Mouse (Mus musculus) stomach, embryonic 15.5 days (tissue): Measurements from ENCODE around the gene Ltbp4. TPM values are rescaled to one million over a fixed set of nuclear protein-coding genes. Genes with fewer than 3 reads are reported as not detected.

Experiments used
- ATAC-seq: fragments of 200-750 bp; cut with Nextera tagmentation; 2 replicates; pipeline ENCODE4 v1.8.0; 2017; ENCODE audit warnings: low read depth, moderate number of reproducible peaks, moderate TSS enrichment; ENCODE audit not compliant: insufficient read depth, low FRiP score
- H3K27ac ChIP-seq: fragments of 300-500 bp; sonication (generic); 2 replicates; pipeline ENCODE4 v1.5.1; 2015; ENCODE audit warnings: mild to moderate bottlenecking, inconsistent platforms
- H3K27me3 ChIP-seq: fragments of 300-500 bp; sonication (generic); replicated peaks from 2 replicates; pipeline ENCODE4 v1.6.1; 2015; ENCODE audit warnings: inconsistent platforms
- H3K36me3 ChIP-seq: fragments of 300-500 bp; sonication (generic); 2 replicates; pipeline ENCODE4 v1.6.1; 2015; ENCODE audit warnings: inconsistent platforms
- H3K4me1 ChIP-seq: fragments of 300-500 bp; sonication (generic); 2 replicates; pipeline ENCODE4 v1.6.1; 2015; ENCODE audit warnings: inconsistent platforms
- H3K4me2 ChIP-seq: fragments of 300-500 bp; sonication (generic); 2 replicates; pipeline ENCODE4 v1.6.1; 2015; ENCODE audit warnings: mild to moderate bottlenecking, inconsistent platforms
- H3K4me3 ChIP-seq: fragments of 300-500 bp; sonication (generic); replicated peaks from 2 replicates; pipeline ENCODE4 v1.5.1; 2015; ENCODE audit warnings: inconsistent platforms
- H3K9ac ChIP-seq: fragments of 300-500 bp; sonication (generic); 2 replicates; pipeline ENCODE4 v1.6.1; 2015; ENCODE audit warnings: inconsistent platforms
- H3K9me3 ChIP-seq: fragments of 300-500 bp; sonication (generic); 2 replicates; pipeline ENCODE4 v1.6.1; 2016; ENCODE audit warnings: inconsistent platforms
- WGBS: fragments of 180-500 bp; shearing (Covaris S2); methylation state at CpG from one replicate; pipeline ENCODE4 v1.1.7; 2015; 5-methylcytosine and 5-hydroxymethylcytosine counted together
- polyA plus RNA-seq: library from polyadenylated mRNA; unstranded; fragments of >200 nt; fragmentation: Nextera tagmentation; extraction: Ambion mirVana; gene quantifications from 2 replicates; pipeline ENCODE4 v1.2.1, GENCODE M21; 2015

The Ltbp4 gene
- polyA plus RNA-seq, 1 experiment from 2014 or later, result 154 TPM

DNA sequence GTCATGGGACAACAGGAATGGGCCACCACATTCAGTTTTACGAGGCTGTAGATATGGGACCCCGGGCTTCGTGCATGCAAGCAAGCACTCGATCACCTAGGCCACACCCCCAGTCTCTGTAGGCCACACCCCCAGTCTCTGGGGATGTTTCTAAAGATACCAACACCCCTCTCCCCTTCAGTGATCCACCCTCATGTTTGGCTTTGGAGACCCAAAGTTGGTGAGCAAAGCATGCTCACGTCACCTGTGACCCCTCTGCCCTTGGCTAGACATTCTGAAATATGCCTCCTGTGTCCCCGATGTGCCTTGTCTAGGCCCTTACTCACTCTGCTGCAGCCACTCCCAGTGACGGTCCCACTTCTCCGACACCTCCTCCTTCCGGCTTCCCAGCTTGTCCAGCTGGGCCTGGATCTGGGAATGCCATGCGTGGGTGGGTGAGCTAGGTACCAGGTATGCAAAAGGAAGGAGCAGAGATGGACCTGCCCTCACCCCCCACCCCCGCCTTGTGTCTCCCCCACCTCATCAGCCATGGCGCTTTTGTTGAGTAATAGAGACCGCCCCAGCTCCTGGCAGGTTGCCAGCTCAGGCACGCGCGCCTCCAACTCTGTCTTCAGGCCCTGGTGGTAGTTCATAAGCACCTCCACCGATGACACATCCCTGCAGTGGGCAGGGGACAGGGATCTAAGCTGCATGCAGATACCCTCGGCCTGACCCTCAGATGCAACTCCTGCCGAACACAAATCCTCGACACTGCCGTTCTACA, 28.8 kb upstream of the Ltbp4 start:
- Histone ChIP-seq H3K27ac (no peak overlapping the region), H3K4me3 (no peak overlapping the region), H3K27me3 (peaks cover 75% of the 10 kb centered on the region), H3K36me3 (no peaks in the 10 kb centered on the region), H3K4me1 (peaks cover 8% of the 10 kb centered on the region), H3K9ac (no peak overlapping the region), H3K9me3 (no peaks in the 10 kb centered on the region), H3K4me2 (no peak overlapping the region)
- no peak for ATAC-seq
- WGBS, result 36% methylated on average over 21 of the region's 21 CpGs

- Histone ChIP-seq H3K9ac (no peak overlapping the region), H3K27me3 (peaks cover 60% of the 10 kb centered on the region), H3K4me3 (peak overlapping the region; percentile 9; the same call in 1 of the 2 replicates), H3K4me2 (peak overlapping the region; percentile 8; the same call in 1 of the 2 replicates), H3K9me3 (no peaks in the 10 kb centered on the region), H3K27ac (no peak overlapping the region), H3K4me1 (peaks cover 12% of the 10 kb centered on the region), H3K36me3 (no peaks in the 10 kb centered on the region)
- no peak for ATAC-seq
- WGBS, result 9% methylated on average over 29 of the region's 29 CpGs
These were observed 26.9 kb upstream of the Ltbp4 start for GRCm38 (mm10) chr7:27364379-27364778.

DNA sequence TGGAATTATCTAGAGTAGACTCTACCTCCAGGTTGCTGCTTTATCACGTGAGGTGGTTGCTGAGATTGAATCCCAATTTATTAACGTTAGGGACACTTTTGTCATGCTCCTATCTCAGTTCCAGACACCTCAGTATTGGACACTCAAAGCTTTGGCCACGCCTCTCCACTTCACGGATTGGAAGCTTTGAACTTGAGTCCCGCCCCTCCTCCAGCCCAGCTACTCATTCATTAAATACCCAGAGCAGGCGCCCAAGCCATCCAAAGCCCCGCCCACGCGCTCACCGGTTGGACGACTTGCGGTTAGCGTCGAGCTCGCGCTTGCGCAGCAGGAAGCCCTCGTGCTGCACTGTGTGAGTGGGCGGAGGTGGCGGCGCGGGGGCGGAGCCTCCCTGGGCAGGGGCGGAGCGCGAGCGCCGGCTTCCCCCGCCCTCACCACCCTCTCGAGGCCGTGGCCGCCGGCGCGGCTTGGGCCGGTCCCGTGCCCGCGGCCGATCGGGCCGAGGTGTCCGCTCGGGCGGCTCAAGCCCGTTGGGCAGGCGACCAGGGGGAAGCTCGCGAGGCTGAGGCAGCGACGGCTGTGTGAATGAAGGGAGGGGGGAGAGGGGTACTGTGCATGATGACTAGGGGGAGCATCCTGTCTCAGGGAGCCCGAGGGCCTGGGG, 23.9 kb upstream of the Ltbp4 start:
- Histone ChIP-seq H3K9me3 (no peaks in the 10 kb centered on the region), H3K36me3 (no peaks in the 10 kb centered on the region), H3K4me2 (peak overlapping the region; percentile 90), H3K27ac (no peak overlapping the region), H3K9ac (peak overlapping the region; percentile 51; the same call in 1 of the 2 replicates), H3K4me3 (peak overlapping the region; percentile 48), H3K4me1 (peaks cover 14% of the 10 kb centered on the region), H3K27me3 (peaks cover 33% of the 10 kb centered on the region)
- WGBS, result under 1% methylated on average over 52 of the region's 52 CpGs
- peak; percentile 95 for ATAC-seq

- no peaks in the 10 kb centered on the region for H3K36me3 ChIP-seq
- H3K27me3 ChIP-seq, result peaks cover 26% of the 10 kb centered on the region
- WGBS, result 52% methylated on average over 6 of the region's 6 CpGs
- H3K9me3 ChIP-seq, result no peaks in the 10 kb centered on the region
- no peak overlapping the region for H3K9ac ChIP-seq
- no peak overlapping the region for H3K27ac ChIP-seq
- ATAC-seq, result no peak
- peaks cover 17% of the 10 kb centered on the region for H3K4me1 ChIP-seq
- H3K4me2 ChIP-seq, result peak overlapping the region; percentile 46
- H3K4me3 ChIP-seq, result peak overlapping the region; percentile 48; the same call in 1 of the 2 replicates
These were observed 23.3 kb upstream of the Ltbp4 start for GRCm38 (mm10) chr7:27360749-27361148.

DNA sequence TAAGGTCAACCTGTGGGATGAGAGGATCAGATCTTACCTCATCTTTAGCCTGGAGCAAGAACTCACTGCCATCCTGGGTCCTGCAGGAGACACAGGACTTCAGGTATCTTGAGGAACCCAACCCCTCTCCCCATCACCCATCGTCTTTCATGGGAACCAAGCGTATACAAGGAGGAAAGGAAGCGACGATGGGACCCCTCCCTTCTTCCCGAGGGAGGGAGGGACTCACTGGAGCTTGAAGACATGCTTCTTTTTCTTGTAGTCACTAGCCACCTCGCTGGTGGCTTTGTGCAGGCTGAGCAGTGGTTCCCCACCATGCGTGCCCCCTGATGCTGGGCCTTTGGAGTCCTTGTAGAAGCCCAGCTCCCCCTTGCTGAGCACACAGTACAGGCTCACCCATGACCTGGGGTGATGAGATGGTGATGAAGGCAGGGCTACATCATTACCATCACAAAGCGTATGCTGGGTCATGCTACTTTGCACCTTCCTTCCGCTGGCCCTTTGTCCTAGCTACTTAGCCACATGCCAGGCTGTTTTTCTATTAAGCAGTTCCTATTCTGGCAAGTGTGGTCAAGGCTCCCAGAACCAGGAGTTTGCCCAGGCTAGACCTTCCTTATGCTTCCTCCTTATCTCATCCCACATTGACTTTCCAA, 22.3 kb upstream of the Ltbp4 start:
- WGBS, result 92% methylated on average over 9 of the region's 9 CpGs

DNA sequence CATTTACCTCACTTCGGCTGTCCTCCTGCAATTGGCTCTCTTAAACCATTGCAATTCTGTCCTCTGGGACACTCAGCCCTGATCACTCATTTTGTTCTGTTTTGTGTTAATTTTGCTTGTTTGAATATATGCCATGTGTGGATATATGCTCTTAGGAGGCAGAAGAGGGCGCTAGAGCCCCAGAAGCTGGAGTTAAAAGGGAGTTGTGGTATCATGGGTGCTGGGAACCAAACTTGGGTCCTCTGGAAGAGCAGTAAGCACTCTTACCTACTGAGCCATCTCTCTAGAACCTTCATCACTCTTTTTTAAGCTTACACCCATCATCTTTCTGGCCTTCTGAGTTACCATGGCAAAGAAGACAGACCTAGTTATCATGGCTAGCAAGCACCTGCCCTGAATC, 21.7 kb upstream of the Ltbp4 start:
- H3K4me1 ChIP-seq, result peaks cover 29% of the 10 kb centered on the region
- H3K27me3 ChIP-seq, result peaks cover 11% of the 10 kb centered on the region
- no peak overlapping the region for H3K27ac ChIP-seq
- ATAC-seq, result no peak
- no peaks in the 10 kb centered on the region for H3K36me3 ChIP-seq
- no peak overlapping the region for H3K9ac ChIP-seq
- WGBS, result 61% methylated on average over 2 of the region's 2 CpGs
- no peak overlapping the region for H3K4me3 ChIP-seq
- H3K4me2 ChIP-seq, result no peak overlapping the region
- no peaks in the 10 kb centered on the region for H3K9me3 ChIP-seq

More for the DNA sequence above, 22.3 kb upstream of the Ltbp4 start:
- H3K27me3 ChIP-seq, result peaks cover 18% of the 10 kb centered on the region
- ATAC-seq, result no peak
- H3K27ac ChIP-seq, result no peak overlapping the region
- H3K9me3 ChIP-seq, result no peaks in the 10 kb centered on the region
- H3K36me3 ChIP-seq, result no peaks in the 10 kb centered on the region
- H3K4me3 ChIP-seq, result no peak overlapping the region
- H3K4me2 ChIP-seq, result no peak overlapping the region
- H3K4me1 ChIP-seq, result peaks cover 23% of the 10 kb centered on the region
- H3K9ac ChIP-seq, result no peak overlapping the region

DNA sequence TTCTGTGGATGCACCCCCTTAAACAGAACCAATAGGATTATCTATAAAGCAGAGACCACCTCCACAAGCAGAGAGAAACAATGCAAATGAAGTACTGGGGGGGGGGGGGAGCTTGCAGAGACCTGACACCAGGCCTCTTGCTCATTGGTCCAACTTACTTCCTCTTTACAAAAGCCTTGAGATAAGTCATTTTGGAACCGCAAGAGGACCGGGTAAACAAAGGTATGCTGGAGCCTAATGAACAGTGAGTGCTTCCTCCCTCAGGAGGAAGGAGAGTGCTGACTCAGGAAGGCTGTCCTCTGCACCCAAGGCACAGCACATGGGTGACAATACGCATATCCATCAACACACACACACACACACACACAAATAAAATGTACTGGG, 20.1 kb upstream of the Ltbp4 start:
- H3K4me2 ChIP-seq, result peak overlapping the region; percentile 78
- peaks cover 29% of the 10 kb centered on the region for H3K4me1 ChIP-seq
- H3K9me3 ChIP-seq, result no peaks in the 10 kb centered on the region
- peaks cover 4% of the 10 kb centered on the region; the same call in 1 of the 2 replicates for H3K27me3 ChIP-seq
- H3K4me3 ChIP-seq, result peak overlapping the region; percentile 65
- no peaks in the 10 kb centered on the region for H3K36me3 ChIP-seq
- no peak overlapping the region for H3K9ac ChIP-seq
- H3K27ac ChIP-seq, result peak overlapping the region; percentile 92
- no peak for ATAC-seq
- WGBS, result 17% methylated on average over 3 of the region's 3 CpGs

- Histone ChIP-seq H3K4me2 (peak within 1 kb of the TSS; percentile 78), H3K9ac (peak within 1 kb of the TSS; percentile 20; the same call in 1 of the 2 replicates), H3K4me1 (peaks cover 29% of the 10 kb centered on the region), H3K9me3 (no peaks in the 10 kb centered on the region), H3K4me3 (peak within 1 kb of the TSS; percentile 65), H3K27me3 (no peaks in the 10 kb centered on the region), H3K27ac (peak within 1 kb of the TSS; percentile 92), H3K36me3 (no peaks in the 10 kb centered on the region)
- WGBS, result 2% methylated on average over 27 of the region's 27 CpGs
- ATAC-seq, result no peak
These were observed 19.5 kb upstream of the Ltbp4 start, which contains the start of gene Gm20479 for GRCm38 (mm10) chr7:27356861-27357594. Gene Gm20479, minus strand, starts transcription at chr7:27357419.

- H3K4me1 ChIP-seq, result peaks cover 29% of the 10 kb centered on the region
- H3K36me3 ChIP-seq, result peaks cover 4% of the 10 kb centered on the region; the same call in 1 of the 2 replicates
- peak overlapping the region; percentile 65 for H3K4me3 ChIP-seq
- no peaks in the 10 kb centered on the region for H3K9me3 ChIP-seq
- H3K27ac ChIP-seq, result peak overlapping the region; percentile 92
- WGBS, result 2% methylated on average over 16 of the region's 16 CpGs
- no peak overlapping the region for H3K9ac ChIP-seq
- H3K27me3 ChIP-seq, result no peaks in the 10 kb centered on the region
- peak overlapping the region; percentile 78 for H3K4me2 ChIP-seq
- ATAC-seq, result peak; percentile 4; the same call in 1 of the 2 replicates
These were observed 18.8 kb upstream of the Ltbp4 start for GRCm38 (mm10) chr7:27356248-27356647.

- peaks cover 4% of the 10 kb centered on the region; the same call in 1 of the 2 replicates for H3K36me3 ChIP-seq
- under 1% methylated on average over 34 of the region's 34 CpGs for WGBS
- peaks cover 26% of the 10 kb centered on the region for H3K4me1 ChIP-seq
- ATAC-seq, result peak; percentile 91
- peak within 1 kb of the TSS; percentile 78 for H3K4me2 ChIP-seq
- H3K9ac ChIP-seq, result peak within 1 kb of the TSS; percentile 53
- no peaks in the 10 kb centered on the region for H3K27me3 ChIP-seq
- H3K9me3 ChIP-seq, result no peaks in the 10 kb centered on the region
- H3K4me3 ChIP-seq, result peak within 1 kb of the TSS; percentile 65
- peak within 1 kb of the TSS; percentile 92 for H3K27ac ChIP-seq
These were observed 18.3 kb upstream of the Ltbp4 start, which contains the start of gene Shkbp1 for GRCm38 (mm10) chr7:27355745-27356240. Gene Shkbp1, minus strand, starts transcription at chr7:27356019.

DNA sequence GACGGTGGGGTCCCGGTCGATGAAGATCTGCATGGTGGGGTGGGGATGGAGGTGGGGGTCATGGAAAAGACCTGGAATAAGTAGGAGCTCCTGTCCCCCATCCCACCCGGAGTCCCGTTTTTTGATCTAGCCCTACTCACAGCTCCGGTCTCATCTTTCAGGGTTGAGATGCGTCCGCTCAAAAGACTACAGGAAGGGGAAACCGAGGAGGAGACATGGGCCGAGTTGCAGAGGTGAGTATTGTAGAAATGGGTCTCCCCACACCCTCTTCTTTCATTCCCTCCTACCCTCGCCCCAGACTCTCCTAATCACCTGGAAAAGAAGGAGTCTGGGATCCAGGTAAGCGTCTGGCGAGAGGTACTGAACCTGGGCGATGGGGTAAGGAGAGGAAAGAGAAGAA, 17.8 kb upstream of the Ltbp4 start:
- Histone ChIP-seq H3K4me3 (peak overlapping the region; percentile 65), H3K9me3 (no peaks in the 10 kb centered on the region), H3K27ac (peak overlapping the region; percentile 58; the same call in 1 of the 2 replicates), H3K4me2 (peak overlapping the region; percentile 78), H3K36me3 (peaks cover 7% of the 10 kb centered on the region), H3K9ac (peak overlapping the region; percentile 53), H3K27me3 (no peaks in the 10 kb centered on the region), H3K4me1 (peaks cover 26% of the 10 kb centered on the region)
- 5% methylated on average over 14 of the region's 14 CpGs for WGBS
- ATAC-seq, result no peak
